Mouse (Mus musculus): ENCODE measurements around the gene Prkar1b. TPM values are rescaled to one million over a fixed set of nuclear protein-coding genes. Genes with fewer than 3 reads are reported as not detected.

Prkar1b gene
- polyA plus RNA-seq, 1 experiment from 2014 or later: 35.2 TPM

GRCm38 (mm10) chr5:139035171-139035570 lies 114.6 kb downstream of the Prkar1b start:
- Histone ChIP-seq H3K27ac (no peak overlapping the region), H3K9ac (no peak overlapping the region), H3K4me3 (replicated peaks) (no peak overlapping the region), H3K4me1 (peaks cover 21% of the 10 kb centered on the region), H3K36me3 (replicated peaks) (no peaks in the 10 kb centered on the region), H3K4me2 (no peak overlapping the region), H3K27me3 (no peaks in the 10 kb centered on the region), H3K9me3 (no peaks in the 10 kb centered on the region)
- ATAC-seq (ENCODE audit: low FRiP score): no peak
- WGBS: 63% methylated on average over 2 of the region's 2 CpGs

- no peak overlapping the region for H3K9ac ChIP-seq
- WGBS: 57% methylated on average over 6 of the region's 6 CpGs
- no peaks in the 10 kb centered on the region for H3K9me3 ChIP-seq
- H3K27ac ChIP-seq: peak overlapping the region; percentile 27; the same call in 1 of the 2 replicates
- no peak for ATAC-seq (ENCODE audit: low FRiP score)
- peaks cover 21% of the 10 kb centered on the region for H3K4me1 ChIP-seq
- H3K27me3 ChIP-seq: no peaks in the 10 kb centered on the region
- H3K36me3 ChIP-seq (replicated peaks): no peaks in the 10 kb centered on the region
- no peak overlapping the region for H3K4me3 ChIP-seq (replicated peaks)
- H3K4me2 ChIP-seq: no peak overlapping the region
These were observed 115.1 kb downstream of the Prkar1b start for GRCm38 (mm10) chr5:139034746-139035145.

- no peaks in the 10 kb centered on the region for H3K27me3 ChIP-seq
- no peak overlapping the region for H3K4me3 ChIP-seq (replicated peaks)
- H3K36me3 ChIP-seq (replicated peaks): no peaks in the 10 kb centered on the region
- H3K27ac ChIP-seq: 0 out of 2 replicates have a peak overlapping the region, but pooled peaks have one; percentile 27
- ATAC-seq (ENCODE audit: low FRiP score): no peak
- no peak overlapping the region for H3K4me2 ChIP-seq
- peaks cover 21% of the 10 kb centered on the region for H3K4me1 ChIP-seq
- WGBS: 36% methylated on average over 14 of the region's 14 CpGs
- no peaks in the 10 kb centered on the region for H3K9me3 ChIP-seq
- H3K9ac ChIP-seq: no peak overlapping the region
These were observed 116.1 kb downstream of the Prkar1b start for GRCm38 (mm10) chr5:139033406-139034317.

DNA sequence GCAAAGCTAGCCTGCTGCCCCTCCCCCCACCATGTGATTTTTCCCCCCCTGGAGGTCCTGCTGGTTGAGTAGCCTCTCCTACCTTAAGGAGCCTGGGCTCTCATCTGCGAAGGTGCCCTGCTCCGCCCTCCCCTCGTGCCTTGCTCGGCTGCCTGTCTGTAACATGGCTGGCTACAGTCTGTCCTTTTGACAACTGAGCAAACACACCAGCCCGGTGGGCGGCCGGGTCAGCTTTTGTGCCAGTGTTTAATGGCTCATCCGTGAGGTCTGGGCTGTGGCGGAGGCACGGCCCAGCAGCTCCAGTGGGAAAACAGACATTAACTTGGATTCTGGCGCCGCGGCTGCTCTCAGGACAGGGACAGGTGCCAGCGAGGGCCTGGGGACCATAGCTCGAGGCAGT lies 122.2 kb downstream of the Prkar1b start:
- Histone ChIP-seq H3K4me1 (peaks cover 12% of the 10 kb centered on the region; the same call in 1 of the 2 replicates), H3K27ac (peak overlapping the region; percentile 9; the same call in 1 of the 2 replicates), H3K27me3 (no peaks in the 10 kb centered on the region), H3K9ac (no peak overlapping the region), H3K4me2 (no peak overlapping the region), H3K36me3 (replicated peaks) (no peaks in the 10 kb centered on the region), H3K9me3 (no peaks in the 10 kb centered on the region), H3K4me3 (replicated peaks) (no peak overlapping the region)
- 42% methylated on average over 15 of the region's 15 CpGs for WGBS
- no peak for ATAC-seq (ENCODE audit: low FRiP score)

DNA sequence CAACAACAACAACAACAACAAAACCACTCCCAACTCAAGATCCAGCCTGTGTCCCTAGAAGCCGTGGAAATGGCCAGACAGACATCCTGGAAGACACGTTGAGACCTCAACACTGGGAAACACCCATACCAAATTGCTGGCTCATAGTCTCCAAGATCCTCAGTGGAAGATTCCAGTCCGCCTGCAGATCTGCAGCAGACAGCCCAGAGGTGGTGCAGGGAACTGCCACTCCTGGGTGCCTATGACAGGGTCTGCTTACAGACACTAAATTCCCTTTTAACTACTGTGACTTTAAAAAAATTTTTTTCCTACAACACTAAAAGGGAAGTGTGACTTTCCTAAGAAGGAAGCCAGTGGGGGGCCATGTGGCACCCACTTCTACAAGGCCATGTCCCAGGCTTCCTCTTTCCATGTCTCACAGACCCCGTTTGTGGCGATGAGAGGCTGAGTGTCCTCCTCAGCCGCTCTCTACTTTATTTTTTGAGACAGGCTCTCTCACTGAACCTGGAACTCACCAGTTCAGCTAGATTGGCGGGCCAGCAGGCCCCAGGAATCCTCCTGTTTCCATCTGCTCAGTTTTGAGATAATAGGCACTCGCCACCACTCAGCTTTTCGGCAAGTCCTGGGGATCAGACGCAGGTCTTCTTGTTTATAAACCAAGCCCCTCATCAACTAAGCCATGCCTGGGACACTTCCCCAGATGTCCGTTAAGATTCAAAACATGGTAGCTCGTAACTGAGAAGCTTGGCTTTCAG lies 125.3 kb downstream of the Prkar1b start:
- 78% methylated on average over 12 of the region's 12 CpGs for WGBS
- Histone ChIP-seq H3K4me2 (no peak overlapping the region), H3K4me1 (peaks cover 12% of the 10 kb centered on the region; the same call in 1 of the 2 replicates), H3K9ac (no peak overlapping the region), H3K27me3 (no peaks in the 10 kb centered on the region), H3K27ac (no peak overlapping the region), H3K4me3 (replicated peaks) (no peak overlapping the region), H3K9me3 (no peaks in the 10 kb centered on the region), H3K36me3 (replicated peaks) (no peaks in the 10 kb centered on the region)
- no peak for ATAC-seq (ENCODE audit: low FRiP score)

DNA sequence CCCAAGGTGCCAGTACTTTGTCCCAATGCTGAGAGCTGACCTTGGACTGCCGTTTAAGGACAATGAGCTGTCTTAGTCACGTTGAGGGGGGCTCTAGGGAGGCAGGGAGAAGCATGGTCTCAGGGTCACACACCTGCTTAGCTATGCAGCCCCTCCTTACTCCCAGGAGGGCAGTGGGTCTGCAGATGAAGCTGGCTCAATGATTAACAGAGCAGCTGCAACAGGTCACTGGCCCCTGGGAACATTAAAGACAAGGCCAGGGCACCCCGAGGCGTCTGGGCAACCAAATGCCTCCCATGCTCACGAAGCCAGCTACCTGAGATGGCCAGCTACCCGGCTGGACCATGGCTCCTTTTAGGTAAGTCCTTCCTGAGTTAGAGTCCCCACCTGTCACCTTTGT lies 129.2 kb downstream of the Prkar1b start:
- Histone ChIP-seq H3K27me3 (no peaks in the 10 kb centered on the region), H3K9me3 (no peaks in the 10 kb centered on the region), H3K4me2 (no peak overlapping the region), H3K4me1 (no peaks in the 10 kb centered on the region), H3K4me3 (replicated peaks) (no peak overlapping the region), H3K9ac (no peak overlapping the region), H3K27ac (no peak overlapping the region), H3K36me3 (replicated peaks) (no peaks in the 10 kb centered on the region)
- 86% methylated on average over 6 of the region's 6 CpGs for WGBS
- ATAC-seq (ENCODE audit: low FRiP score): no peak

DNA sequence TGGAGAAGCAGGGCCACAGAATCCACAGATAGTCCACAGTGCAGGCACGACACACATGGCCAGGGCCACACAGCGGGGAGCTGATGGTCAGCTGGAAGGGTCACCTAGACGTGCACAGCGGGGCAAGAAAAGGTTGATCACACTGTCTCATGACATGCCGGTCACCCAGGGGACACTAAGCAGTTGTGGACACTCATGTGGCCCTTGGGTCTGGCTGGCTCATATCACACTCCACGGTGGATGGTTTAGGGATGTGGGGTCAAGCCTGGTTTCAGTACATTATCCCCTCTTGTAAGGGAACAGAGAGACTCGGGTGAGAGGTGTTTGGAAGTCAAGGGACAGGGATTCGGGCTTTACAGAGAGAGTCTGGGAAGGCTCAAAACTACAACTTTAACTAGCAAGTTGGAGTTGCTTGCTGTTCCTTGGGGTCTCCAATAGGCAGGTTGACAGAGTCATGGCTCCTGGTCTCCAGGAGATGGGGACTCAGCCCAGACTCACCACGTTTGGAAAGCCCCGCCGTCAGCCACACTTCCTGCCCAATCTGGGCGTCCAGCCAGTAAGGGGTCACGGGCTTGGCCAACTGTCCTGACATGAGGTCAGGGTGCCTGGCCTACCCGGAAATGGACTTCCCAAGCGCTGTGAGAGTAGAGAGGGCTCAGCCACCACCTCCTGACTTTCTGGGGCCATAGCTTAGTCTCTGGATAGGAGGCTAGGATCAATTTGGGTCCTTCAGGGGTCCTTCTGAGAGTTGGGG lies 132.3 kb downstream of the Prkar1b start:
- no peaks in the 10 kb centered on the region for H3K36me3 ChIP-seq (replicated peaks)
- 86% methylated on average over 15 of the region's 15 CpGs for WGBS
- H3K4me3 ChIP-seq (replicated peaks): no peak overlapping the region
- no peak overlapping the region for H3K27ac ChIP-seq
- no peak overlapping the region for H3K4me2 ChIP-seq
- H3K27me3 ChIP-seq: no peaks in the 10 kb centered on the region
- H3K9ac ChIP-seq: no peak overlapping the region
- ATAC-seq (ENCODE audit: low FRiP score): no peak
- H3K9me3 ChIP-seq: no peaks in the 10 kb centered on the region
- H3K4me1 ChIP-seq: no peaks in the 10 kb centered on the region

- Histone ChIP-seq H3K36me3 (replicated peaks) (no peaks in the 10 kb centered on the region), H3K27ac (no peak overlapping the region), H3K4me3 (replicated peaks) (no peak overlapping the region), H3K27me3 (no peaks in the 10 kb centered on the region), H3K4me1 (no peaks in the 10 kb centered on the region), H3K9ac (no peak overlapping the region), H3K4me2 (no peak overlapping the region), H3K9me3 (no peaks in the 10 kb centered on the region)
- 81% methylated on average over 3 of the region's 3 CpGs for WGBS
- no peak for ATAC-seq (ENCODE audit: low FRiP score)
These were observed 134.7 kb downstream of the Prkar1b start for GRCm38 (mm10) chr5:139015097-139015496.

GRCm38 (mm10) chr5:139010649-139011048 lies 139.2 kb downstream of the Prkar1b start:
- peaks cover 6% of the 10 kb centered on the region; the same call in 1 of the 2 replicates for H3K4me1 ChIP-seq
- H3K27ac ChIP-seq: no peak overlapping the region
- no peaks in the 10 kb centered on the region for H3K9me3 ChIP-seq
- no peak overlapping the region for H3K4me3 ChIP-seq (replicated peaks)
- no peak for ATAC-seq (ENCODE audit: low FRiP score)
- H3K4me2 ChIP-seq: no peak overlapping the region
- 68% methylated on average over 2 of the region's 2 CpGs for WGBS
- no peaks in the 10 kb centered on the region for H3K36me3 ChIP-seq (replicated peaks)
- H3K27me3 ChIP-seq: no peaks in the 10 kb centered on the region
- H3K9ac ChIP-seq: no peak overlapping the region

GRCm38 (mm10) chr5:139007141-139007775 lies 142.5 kb downstream of the Prkar1b start:
- no peak for ATAC-seq (ENCODE audit: low FRiP score)
- H3K4me2 ChIP-seq: no peak overlapping the region
- peaks cover 6% of the 10 kb centered on the region; the same call in 1 of the 2 replicates for H3K4me1 ChIP-seq
- 66% methylated on average over 4 of the region's 4 CpGs for WGBS
- H3K36me3 ChIP-seq (replicated peaks): no peaks in the 10 kb centered on the region
- H3K9ac ChIP-seq: no peak overlapping the region
- H3K9me3 ChIP-seq: no peaks in the 10 kb centered on the region
- H3K4me3 ChIP-seq (replicated peaks): no peak overlapping the region
- H3K27ac ChIP-seq: no peak overlapping the region
- no peaks in the 10 kb centered on the region for H3K27me3 ChIP-seq

DNA sequence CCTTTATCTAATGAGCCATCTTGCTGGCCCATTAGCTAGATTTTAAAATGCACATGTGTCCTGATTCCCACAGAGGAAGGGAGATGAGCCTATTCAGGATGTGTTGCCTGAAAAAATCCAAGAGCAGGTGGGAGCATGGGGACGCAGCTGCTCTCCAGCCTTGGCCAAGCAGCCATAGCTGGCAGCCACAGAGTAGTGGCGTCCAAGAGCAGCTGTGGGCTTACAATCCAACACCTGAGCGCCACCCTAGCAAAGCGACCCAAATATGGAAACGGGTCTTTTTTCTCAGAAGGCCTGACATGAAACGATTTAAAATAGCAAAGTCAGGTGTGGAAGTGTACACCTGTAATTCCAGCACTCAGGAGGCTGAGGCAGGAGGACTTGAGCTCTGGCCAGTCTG lies 145.2 kb downstream of the Prkar1b start:
- Histone ChIP-seq H3K4me3 (replicated peaks) (no peak overlapping the region), H3K4me2 (no peak overlapping the region), H3K27me3 (peaks cover 16% of the 10 kb centered on the region), H3K4me1 (peaks cover 6% of the 10 kb centered on the region; the same call in 1 of the 2 replicates), H3K27ac (no peak overlapping the region), H3K36me3 (replicated peaks) (no peaks in the 10 kb centered on the region), H3K9ac (no peak overlapping the region), H3K9me3 (peaks cover 5% of the 10 kb centered on the region; the same call in 1 of the 2 replicates)
- no peak for ATAC-seq (ENCODE audit: low FRiP score)
- WGBS: 88% methylated on average over 6 of the region's 6 CpGs
